Comparison of ENCODE assay signal across 8 mouse cellular contexts in genomic region chr12:70109921-70110320, GRCm38 (mm10). TPM values are rescaled to one million over a fixed set of nuclear protein-coding genes. Genes with fewer than 3 reads are reported as not detected.
DNase-seq lines count a peak whose midpoint lies in the region; ATAC-seq lines count a peak whose summit lies in the region.
"Had no signal": no experiment of that assay in that cellular context is flagged by ENCODE, and none has a peak within 500 bp of the region (broad histone marks: within the 10 kb centered on the region; RNA-seq: fewer than 3 reads in every experiment).

No protein-coding gene starts in this region.

- H3K4me2 ChIP-seq in neural tube, embryonic 11.5 days (ENCODE audit: low read depth) = peak overlapping the region; percentile 75
- peak overlapping the region; percentile 96; the same call in 1 of the 2 replicates for H3K4me2 ChIP-seq in embryonic facial prominence, embryonic 11.5 days (ENCODE audit: low read depth, low read length)

- H3K9me3 ChIP-seq in neural tube, embryonic 11.5 days (ENCODE audit: control insufficient read depth, low read length) = no peaks in the 10 kb centered on the region
- no peaks in the 10 kb centered on the region for H3K9me3 ChIP-seq in embryonic facial prominence, embryonic 11.5 days (replicated peaks; ENCODE audit: control insufficient read depth, low read length)

- peak overlapping the region; percentile 74 for H3K4me3 ChIP-seq in neural tube, embryonic 11.5 days (ENCODE audit: low read depth, low read length)
- peak overlapping the region; percentile 83; the same call in 1 of the 2 replicates for H3K4me3 ChIP-seq in embryonic facial prominence, embryonic 11.5 days (ENCODE audit: low read depth, low read length)
- H3K4me3 ChIP-seq in macrophage (ENCODE audit: inconsistent target) = peak overlapping the region; percentile 59; the same call in 1 of the 2 replicates

- WGBS in neural tube, embryonic 11.5 days = 59% methylated on average over 6 of the region's 6 CpGs
- 71% methylated on average over 6 of the region's 6 CpGs for WGBS in embryonic facial prominence, embryonic 11.5 days
- 4% methylated on average over 4 of the region's 6 CpGs for WGBS in macrophage (ENCODE audit: missing documents)

- no peak overlapping the region for H3K9ac ChIP-seq in neural tube, embryonic 11.5 days (ENCODE audit: low read length)
- H3K9ac ChIP-seq in embryonic facial prominence, embryonic 11.5 days (replicated peaks; ENCODE audit: low read length) = no peak overlapping the region

- no peak for DNase-seq in neural tube, embryonic 11.5 days (ENCODE audit: low spot score)
- no peak for DNase-seq in neural tube, embryonic 10.5 days (ENCODE audit: extremely low spot score, low spot score)
- no peak for DNase-seq in embryonic facial prominence, embryonic 11.5 days (ENCODE audit: low spot score)
- DNase-seq in induced T-regulatory cell, adult 2 months (ENCODE audit: low read depth) = peak; percentile 14
- DNase-seq in spleen, adult 12 weeks (ENCODE audit: low spot score) = no peak
- no peak for DNase-seq in gastrocnemius, postnatal 25 days

- H3K27me3 ChIP-seq in neural tube, embryonic 11.5 days (ENCODE audit: control insufficient read depth, insufficient read depth, low read length) = no peaks in the 10 kb centered on the region
- H3K27me3 ChIP-seq in embryonic facial prominence, embryonic 11.5 days (ENCODE audit: control insufficient read depth, insufficient read depth, low read length) = no peaks in the 10 kb centered on the region; the same call in 1 of the 2 replicates

- no peak for ATAC-seq in neural tube, embryonic 11.5 days (ENCODE audit: insufficient read depth, low FRiP score, low TSS enrichment)
- no peak for ATAC-seq in embryonic facial prominence, embryonic 11.5 days (replicated peaks; ENCODE audit: insufficient number of reproducible peaks, low FRiP score, low TSS enrichment, low read depth)

- H3K27ac ChIP-seq in neural tube, embryonic 11.5 days (ENCODE audit: low read depth, low read length) = no peak overlapping the region
- no peak overlapping the region for H3K27ac ChIP-seq in embryonic facial prominence, embryonic 11.5 days (replicated peaks; ENCODE audit: low read depth, low read length)
- H3K27ac ChIP-seq in macrophage = no peak overlapping the region
- H3K27ac ChIP-seq: liver, embryonic 14.5 days had no signal

- peaks cover 62% of the 10 kb centered on the region for H3K79me2 ChIP-seq in macrophage (ENCODE audit: inconsistent target)

- peaks cover 16% of the 10 kb centered on the region for H3K4me1 ChIP-seq in neural tube, embryonic 11.5 days (ENCODE audit: control insufficient read depth, insufficient read depth, low read length)
- H3K4me1 ChIP-seq in embryonic facial prominence, embryonic 11.5 days (ENCODE audit: control insufficient read depth, insufficient read depth, low read length) = peaks cover 3% of the 10 kb centered on the region; the same call in 1 of the 2 replicates

- no peaks in the 10 kb centered on the region for H3K36me3 ChIP-seq in neural tube, embryonic 11.5 days (ENCODE audit: control insufficient read depth, insufficient read depth, low read length)
- H3K36me3 ChIP-seq in embryonic facial prominence, embryonic 11.5 days (replicated peaks; ENCODE audit: control insufficient read depth, insufficient read depth, low read depth, low read length) = no peaks in the 10 kb centered on the region
- no peaks in the 10 kb centered on the region for H3K36me3 ChIP-seq in macrophage (ENCODE audit: inconsistent target)

RNA-seq across cellular contexts. Expression of gene Nin, which starts 3.6 kb away (rescaled TPM):
- polyA plus RNA-seq in neural tube, embryonic 11.5 days (2014; fragmentation: Nextera tagmentation; extraction: Ambion mirVana) = 16.6 and 20.1 TPM in 2 replicates
- 10.2 and 10.3 TPM in 2 replicates for polyA plus RNA-seq in embryonic facial prominence, embryonic 11.5 days (2014; fragmentation: Nextera tagmentation; extraction: Ambion mirVana)
- total RNA-seq in macrophage (2018; cell fraction: chromatin; rRNA removed) = 100 to 1,000 TPM in 10 of 26 experiments, 10 to 100 TPM in 16; 31.8 to 133 (median 88.5) TPM
- 10 to 100 TPM; 17.6 to 37.1 (median 28.2) TPM for total RNA-seq in macrophage (2018; cell fraction: cytosol; rRNA removed)
- 10 to 100 TPM; 34.0 to 83.1 (median 56.1) TPM for total RNA-seq in macrophage (2018; cell fraction: nucleus; rRNA removed)
- polyA plus RNA-seq in macrophage (2018) = 14.2 to 22.1 TPM (median 14.3 TPM) in 3 replicates
- 10 to 100 TPM; 20.4 to 20.9 TPM for total RNA-seq in gastrocnemius, postnatal 25 days (2021)

RNA-seq across cellular contexts. Expression of gene Abhd12b, which starts 44.0 kb away (rescaled TPM):
- polyA plus RNA-seq in neural tube, embryonic 11.5 days (2014; fragmentation: Nextera tagmentation; extraction: Ambion mirVana) = not detected in 2 replicates
- 0.32 TPM in 1 of 2 replicates, not detected in the other for polyA plus RNA-seq in embryonic facial prominence, embryonic 11.5 days (2014; fragmentation: Nextera tagmentation; extraction: Ambion mirVana)
- total RNA-seq in macrophage (2018; cell fraction: chromatin; rRNA removed) = not detected
- total RNA-seq in macrophage (2018; cell fraction: cytosol; rRNA removed) = not detected
- total RNA-seq in macrophage (2018; cell fraction: nucleus; rRNA removed) = under 1 TPM in 1 of 26 experiments, not detected in 25; 0.50 TPM
- not detected in 3 replicates for polyA plus RNA-seq in macrophage (2018)
- total RNA-seq in gastrocnemius, postnatal 25 days (2021) = not detected
- polyA plus RNA-seq: liver, embryonic 14.5 days had no signal
